Mouse (Mus musculus) heart, adult 2 months (tissue): ENCODE data around the gene Gm49711. TPM values are rescaled to one million over a fixed set of nuclear protein-coding genes. Genes with fewer than 3 reads are reported as not detected.
"Not testable (repeated sequence)": the region's sequence is repeated elsewhere in the genome, so short reads cannot be mapped to it uniquely, and the experiment has no call there.

Experiments
- DNase-seq, 2 experiments: peaks; one replicate each; pipeline ENCODE4 v3.0.0; 2021
- H3K27ac ChIP-seq: fragments of 200-600 bp; 2 replicates; pipeline ENCODE4 v1.8.1; 2022
- H3K27me3 ChIP-seq: fragments of 200-500 bp; 2 replicates; pipeline ENCODE4 v1.6.1; 2012; ENCODE audit warnings: mild to moderate bottlenecking, low read length, inconsistent platforms, mixed read lengths; ENCODE audit not compliant: control insufficient read depth, insufficient read depth
- H3K36me3 ChIP-seq: fragments of 200-500 bp; 2 replicates; pipeline ENCODE4 v1.6.1; 2012; ENCODE audit warnings: low read length, inconsistent platforms; ENCODE audit not compliant: control insufficient read depth, insufficient read depth
- H3K4me1 ChIP-seq: fragments of 200-500 bp; 2 replicates; pipeline ENCODE4 v1.6.1; 2011; ENCODE audit warnings: low read length; ENCODE audit not compliant: control insufficient read depth, insufficient read depth
- H3K4me3 ChIP-seq: fragments of 200-600 bp; 2 replicates; pipeline ENCODE4 v1.8.1; 2022
- H3K79me2 ChIP-seq: fragments of 200-500 bp; replicated peaks from 2 replicates; pipeline ENCODE4 v1.6.1; 2012; ENCODE audit warnings: mild to moderate bottlenecking, inconsistent platforms, low read length, moderate library complexity, mixed read lengths; ENCODE audit not compliant: control insufficient read depth, insufficient read depth
- H3K9ac ChIP-seq: fragments of 200-500 bp; 2 replicates; pipeline ENCODE4 v1.6.1; 2012; ENCODE audit warnings: low read depth, mild to moderate bottlenecking, control low read depth, inconsistent platforms, low read length, mixed read lengths
- CTCF ChIP-seq: fragments of 200-600 bp; IDR thresholded peaks from 2 replicates; pipeline ENCODE4 v1.8.1; 2022; ENCODE audit warnings: antibody characterized with exemption, mild to moderate bottlenecking, moderate library complexity
- EP300 ChIP-seq: fragments of 200-500 bp; IDR thresholded peaks from 2 replicates; pipeline ENCODE4 v1.6.1; 2011; ENCODE audit warnings: low read depth, low read length, control low read depth; ENCODE audit not compliant: insufficient read depth
- POLR2A ChIP-seq: fragments of 200-500 bp; IDR thresholded peaks from 2 replicates; pipeline ENCODE4 v1.6.1; 2011; ENCODE audit warnings: mild to moderate bottlenecking, low read depth, low read length, control low read depth; ENCODE audit not compliant: insufficient read depth
- WGBS: fragments of 180-500 bp; shearing (Covaris S2); methylation state at CpG from one replicate; pipeline ENCODE4 v1.1.7; 2018; 5-methylcytosine and 5-hydroxymethylcytosine counted together
- intact Hi-C: fragments of 180-260 bp; cut with DNase I; formaldehyde crosslinking; loops from one replicate; pipeline ENCODE4 v1.15.1; 2025
- polyA plus RNA-seq: library from polyadenylated mRNA; depleted of rRNA; stranded (reverse); fragments of >200 nt; gene quantifications from 2 replicates; pipeline ENCODE4 v1.2.3, GENCODE M21; 2012
- total RNA-seq, 2 experiments: library from RNA; stranded (reverse); gene quantifications; 2 replicates each; pipeline ENCODE4 v1.2.3; 2021

Gene Gm49711
- total and polyA plus RNA-seq, 3 experiments, result not detected

- 76% methylated on average over 8 of the region's 8 CpGs for WGBS
Measured at GRCm38 (mm10) chr16:92196741-92197331, 138.7 kb downstream of the Gm49711 start.

DNA sequence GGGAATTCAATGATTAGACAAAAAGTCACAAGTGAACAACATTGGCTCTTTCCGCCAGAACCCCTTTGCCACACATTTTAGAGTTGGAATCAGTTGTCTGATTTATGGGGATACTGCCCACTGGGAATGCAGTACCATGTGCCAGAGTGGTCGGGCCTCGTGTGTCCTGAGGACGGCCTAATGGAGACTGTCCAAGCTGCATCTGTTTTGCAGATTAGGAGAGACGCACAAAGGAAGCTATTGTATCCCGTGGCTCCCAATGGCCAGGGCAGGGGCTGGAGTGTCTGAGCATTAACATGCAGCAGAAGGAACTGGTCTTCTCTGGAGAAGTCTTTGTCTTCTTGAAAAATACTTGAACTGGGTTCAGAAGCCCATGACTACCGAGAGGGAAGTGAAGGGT, 142.5 kb downstream of the Gm49711 start:
- DNase-seq, result no peak
- Histone ChIP-seq H3K27me3 (no peaks in the 10 kb centered on the region), H3K4me3 (no peak overlapping the region), H3K79me2 (no peaks in the 10 kb centered on the region), H3K4me1 (no peaks in the 10 kb centered on the region), H3K36me3 (no peaks in the 10 kb centered on the region), H3K27ac (no peak overlapping the region), H3K9ac (no peak overlapping the region)
- 43% methylated on average over 7 of the region's 7 CpGs for WGBS
- intact Hi-C loops, result no loop called here
- TF ChIP-seq CTCF (no peak), POLR2A (no peak), EP300 (no peak)

More at GRCm38 (mm10) chr16:92196741-92197331, 138.7 kb downstream of the Gm49711 start:
- no peak overlapping the region for H3K4me3 ChIP-seq
- no peak overlapping the region for H3K27ac ChIP-seq
- no peaks in the 10 kb centered on the region for H3K27me3 ChIP-seq
- no peaks in the 10 kb centered on the region for H3K36me3 ChIP-seq
- intact Hi-C loops, result no loop called here
- no peak overlapping the region for H3K9ac ChIP-seq
- no peaks in the 10 kb centered on the region for H3K4me1 ChIP-seq
- TF ChIP-seq CTCF, result no peak
- TF ChIP-seq POLR2A, result no peak
- no peak for TF ChIP-seq EP300
- H3K79me2 ChIP-seq, result no peaks in the 10 kb centered on the region
- no peak for DNase-seq

DNA sequence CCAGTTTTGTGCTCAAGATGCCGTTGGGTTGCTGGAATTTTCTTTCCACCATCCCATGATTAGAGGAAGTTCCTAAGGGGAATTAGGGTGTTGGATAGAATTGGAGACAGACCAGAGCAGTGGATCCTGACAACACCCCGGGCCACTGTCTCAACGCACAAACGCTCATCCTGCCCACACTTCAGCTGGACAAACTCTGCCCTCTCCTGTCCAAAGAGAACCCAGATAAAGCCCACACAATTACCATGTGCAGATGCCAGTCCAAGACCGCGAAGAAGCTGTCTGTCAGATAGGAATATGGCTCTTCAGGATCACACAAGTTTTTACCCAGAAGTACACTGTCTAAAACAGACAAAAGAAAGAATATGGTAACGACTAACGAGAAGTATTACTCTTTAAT, 145.5 kb downstream of the Gm49711 start:
- intact Hi-C loops, result no loop called here
- H3K27ac ChIP-seq, result no peak overlapping the region
- 64% methylated on average over 8 of the region's 8 CpGs for WGBS
- TF ChIP-seq CTCF (peak; percentile 30), POLR2A (no peak), EP300 (no peak)
- H3K9ac ChIP-seq, result no peak overlapping the region
- H3K79me2 ChIP-seq, result no peaks in the 10 kb centered on the region
- H3K4me3 ChIP-seq, result no peak overlapping the region
- no peak for DNase-seq
- H3K27me3 ChIP-seq, result no peaks in the 10 kb centered on the region
- H3K4me1 ChIP-seq, result no peaks in the 10 kb centered on the region
- H3K36me3 ChIP-seq, result no peaks in the 10 kb centered on the region

DNA sequence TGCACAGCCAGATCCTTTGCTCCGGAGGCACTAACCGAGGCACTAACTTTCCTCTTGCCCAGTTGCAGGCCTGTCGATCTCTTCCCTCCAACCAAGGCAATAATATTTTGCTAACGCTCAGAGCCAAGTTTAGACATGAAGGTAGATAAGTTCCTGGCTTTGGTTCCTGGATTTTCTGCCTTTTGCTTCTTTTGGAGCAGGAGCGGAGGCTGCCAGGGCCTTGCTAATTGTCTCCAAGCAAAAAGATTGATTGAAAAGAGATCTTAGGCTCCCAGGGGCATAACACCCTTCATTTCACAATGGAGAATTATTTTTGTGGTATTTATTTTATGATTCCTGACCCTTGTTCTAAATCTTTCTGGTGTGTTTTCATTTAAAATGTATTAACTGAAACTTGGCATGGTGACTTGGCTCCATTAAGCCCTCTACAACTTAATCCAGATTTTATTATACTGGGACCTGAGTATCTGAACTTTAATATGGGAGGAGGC, 151.2 kb downstream of the Gm49711 start:
- TF ChIP-seq CTCF (no peak), EP300 (no peak), POLR2A (no peak)
- no peak overlapping the region for H3K27ac ChIP-seq
- intact Hi-C loops, result no loop called here
- no peak overlapping the region for H3K9ac ChIP-seq
- no peak for DNase-seq
- peaks cover 1% of the 10 kb centered on the region; the same call in 1 of the 2 replicates for H3K4me1 ChIP-seq
- 68% methylated on average over 5 of the region's 5 CpGs for WGBS
- no peaks in the 10 kb centered on the region for H3K79me2 ChIP-seq
- H3K4me3 ChIP-seq, result no peak overlapping the region
- H3K36me3 ChIP-seq, result no peaks in the 10 kb centered on the region
- H3K27me3 ChIP-seq, result no peaks in the 10 kb centered on the region

DNA sequence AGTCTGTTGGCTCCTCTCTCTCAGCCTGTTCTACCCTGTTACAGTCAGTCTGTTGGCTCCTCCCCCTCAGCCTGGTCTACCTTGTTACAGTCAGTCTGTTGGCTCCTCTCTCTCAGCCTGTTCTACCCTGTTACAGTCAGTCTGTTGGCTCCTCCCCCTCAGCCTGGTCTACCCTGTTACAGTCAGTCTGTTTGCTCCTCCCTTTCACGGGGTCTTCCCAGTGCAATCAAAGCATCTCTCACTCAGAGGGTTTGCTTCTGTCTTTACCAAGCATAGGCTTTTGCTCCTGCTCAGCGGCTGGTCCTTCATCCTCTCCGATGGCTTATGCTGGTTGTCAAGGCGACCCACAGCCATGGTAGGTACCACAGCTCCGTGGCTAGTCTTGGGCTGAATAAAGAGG, 152.2 kb downstream of the Gm49711 start:
- H3K27ac ChIP-seq, H3K4me1 ChIP-seq, H3K79me2 ChIP-seq, intact Hi-C loops, H3K27me3 ChIP-seq, H3K36me3 ChIP-seq, H3K4me3 ChIP-seq, H3K9ac ChIP-seq, DNase-seq: not testable (repeated sequence)
- 87% methylated on average over 5 of the region's 5 CpGs for WGBS

GRCm38 (mm10) chr16:92213911-92214310, 155.8 kb downstream of the Gm49711 start:
- H3K9ac ChIP-seq, H3K4me3 ChIP-seq, H3K36me3 ChIP-seq, intact Hi-C loops, DNase-seq, H3K79me2 ChIP-seq, H3K4me1 ChIP-seq, H3K27ac ChIP-seq, H3K27me3 ChIP-seq: not testable (repeated sequence)
- 87% methylated on average over 1 of the region's 1 CpGs for WGBS
